Mouse (Mus musculus): ENCODE measurements around the gene Plcb3.

DNA sequence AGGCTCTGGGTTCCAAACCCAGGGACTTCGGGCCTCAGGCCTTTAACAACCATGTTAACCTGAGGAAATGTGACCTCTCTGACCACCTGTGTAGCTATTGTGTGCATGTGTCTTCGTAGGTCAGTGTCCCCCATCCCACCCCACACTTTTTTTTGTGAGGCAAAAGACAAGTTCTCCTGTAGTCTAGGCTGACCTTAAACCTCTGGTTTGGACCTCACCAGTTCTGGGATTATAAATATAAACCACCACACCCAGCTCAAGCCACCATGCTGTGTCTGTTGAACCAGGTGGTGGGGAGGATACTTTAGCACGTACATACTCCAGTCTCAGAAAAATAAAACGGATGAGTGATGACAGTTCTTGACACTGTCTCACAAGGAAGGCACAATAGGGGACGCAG, 26.3 kb downstream of the Plcb3 start:
- TF ChIP-seq CTCF (IDR thresholded peaks at IDR 0.05; ENCODE audit: extremely low read depth, insufficient read length, insufficient replicate concordance, low read depth, low read length) (no peak), POLR2A (IDR thresholded peaks at IDR 0.05; ENCODE audit: low read depth, low read length) (no peak)

All from small intestine, adult 2 months (tissue).